Mouse (Mus musculus): ENCODE results near the gene Zic5.

GRCm38 (mm10) chr14:122484458-122484843, 19.0 kb upstream of the Zic5 start:
- TF ChIP-seq CTCF (IDR thresholded peaks at IDR 0.05; ENCODE audit: low read depth) (no peak), EP300 (optimal IDR thresholded peaks at IDR 0.05) (no peak)

All from stomach, postnatal 0 days (tissue).